Mouse (Mus musculus) forebrain, embryonic 11.5 days (tissue): Measurements from ENCODE around the gene Ptpru. TPM values are rescaled to one million over a fixed set of nuclear protein-coding genes. Genes with fewer than 3 reads are reported as not detected.

Experiments used
- ATAC-seq: fragments of 200-750 bp; cut with Nextera tagmentation; replicated peaks from 2 replicates; pipeline ENCODE4 v1.8.0; 2017; ENCODE audit warnings: moderate TSS enrichment; ENCODE audit not compliant: low FRiP score
- DNase-seq: peaks from one replicate; pipeline ENCODE4 v3.0.0-alpha.2; 2017; ENCODE audit warnings: low spot score
- H3K27ac ChIP-seq: fragments of 300-500 bp; sonication (generic); 2 replicates; pipeline ENCODE4 v1.5.1; 2014; ENCODE audit warnings: low read depth, low read length
- H3K27me3 ChIP-seq: fragments of 300-500 bp; sonication (generic); 2 replicates; pipeline ENCODE4 v1.6.1; 2014; ENCODE audit warnings: mild to moderate bottlenecking, low read length, mixed read lengths; ENCODE audit not compliant: control insufficient read depth, insufficient read depth
- H3K36me3 ChIP-seq: fragments of 300-500 bp; sonication (generic); 2 replicates; pipeline ENCODE4 v1.6.1; 2014; ENCODE audit warnings: mild to moderate bottlenecking, low read length, moderate library complexity, mixed read lengths; ENCODE audit not compliant: control insufficient read depth, insufficient read depth
- H3K4me1 ChIP-seq: fragments of 300-500 bp; sonication (generic); replicated peaks from 2 replicates; pipeline ENCODE4 v1.6.1; 2014; ENCODE audit warnings: low read length, mixed read lengths; ENCODE audit not compliant: control insufficient read depth, insufficient read depth
- H3K4me2 ChIP-seq: fragments of 300-500 bp; sonication (generic); 2 replicates; pipeline ENCODE4 v1.6.1; 2014; ENCODE audit warnings: low read depth, mild to moderate bottlenecking, low read length, moderate library complexity, mixed read lengths; ENCODE audit not compliant: severe bottlenecking
- H3K4me3 ChIP-seq: fragments of 300-500 bp; sonication (generic); 2 replicates; pipeline ENCODE4 v1.5.1; 2014; ENCODE audit warnings: low read depth, low read length
- H3K9ac ChIP-seq: fragments of 300-500 bp; sonication (generic); 2 replicates; pipeline ENCODE4 v1.6.1; 2014; ENCODE audit warnings: low read length
- H3K9me3 ChIP-seq: fragments of 300-500 bp; sonication (generic); 2 replicates; pipeline ENCODE4 v1.6.1; 2016; ENCODE audit warnings: low read length, mixed read lengths; ENCODE audit not compliant: control insufficient read depth
- WGBS: fragments of 180-500 bp; shearing (Covaris S2); extraction: QIAGEN DNeasy Blood & Tissue Kit; methylation state at CpG from one replicate; pipeline ENCODE4 v1.1.7; 2014; 5-methylcytosine and 5-hydroxymethylcytosine counted together
- polyA plus RNA-seq: library from polyadenylated mRNA; unstranded; fragments of >200 nt; fragmentation: Nextera tagmentation; extraction: Ambion mirVana; gene quantifications from 2 replicates; pipeline ENCODE4 v1.2.1, GENCODE M21; 2014

Gene Ptpru
- polyA plus RNA-seq, 1 experiment from 2014 or later, result 44.3 TPM

DNA sequence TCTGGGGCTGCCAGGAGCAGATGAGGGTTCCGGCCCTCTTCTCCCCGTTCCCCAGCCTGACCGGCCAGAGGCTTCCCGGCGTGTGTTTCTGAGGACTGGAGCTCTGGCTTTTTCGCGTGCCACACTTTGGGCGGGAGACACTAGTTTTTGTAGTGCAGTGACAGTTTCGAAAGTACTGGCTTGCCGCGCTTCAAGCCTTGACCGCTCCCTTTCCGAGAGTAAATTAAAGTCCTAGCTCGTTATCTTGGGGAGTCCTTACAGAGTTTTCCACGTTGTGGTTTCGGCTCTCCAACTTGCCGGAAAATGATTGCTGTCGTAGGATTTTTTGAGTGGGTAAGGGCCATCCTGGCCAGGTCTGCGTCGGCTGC is 36.1 kb upstream of the Ptpru start:
- no peaks in the 10 kb centered on the region for H3K27me3 ChIP-seq
- H3K9me3 ChIP-seq, result no peaks in the 10 kb centered on the region
- no peaks in the 10 kb centered on the region for H3K36me3 ChIP-seq
- DNase-seq (no peak), ATAC-seq (no peak)
- H3K27ac ChIP-seq, result peak overlapping the region; percentile 100
- peaks cover 6% of the 10 kb centered on the region; the same call in 1 of the 2 replicates for H3K4me1 ChIP-seq
- H3K4me2 ChIP-seq, result peak overlapping the region; percentile 93
- WGBS, result under 1% methylated on average over 20 of the region's 20 CpGs
- peak overlapping the region; percentile 95 for H3K4me3 ChIP-seq
- peak overlapping the region; percentile 100 for H3K9ac ChIP-seq

DNA sequence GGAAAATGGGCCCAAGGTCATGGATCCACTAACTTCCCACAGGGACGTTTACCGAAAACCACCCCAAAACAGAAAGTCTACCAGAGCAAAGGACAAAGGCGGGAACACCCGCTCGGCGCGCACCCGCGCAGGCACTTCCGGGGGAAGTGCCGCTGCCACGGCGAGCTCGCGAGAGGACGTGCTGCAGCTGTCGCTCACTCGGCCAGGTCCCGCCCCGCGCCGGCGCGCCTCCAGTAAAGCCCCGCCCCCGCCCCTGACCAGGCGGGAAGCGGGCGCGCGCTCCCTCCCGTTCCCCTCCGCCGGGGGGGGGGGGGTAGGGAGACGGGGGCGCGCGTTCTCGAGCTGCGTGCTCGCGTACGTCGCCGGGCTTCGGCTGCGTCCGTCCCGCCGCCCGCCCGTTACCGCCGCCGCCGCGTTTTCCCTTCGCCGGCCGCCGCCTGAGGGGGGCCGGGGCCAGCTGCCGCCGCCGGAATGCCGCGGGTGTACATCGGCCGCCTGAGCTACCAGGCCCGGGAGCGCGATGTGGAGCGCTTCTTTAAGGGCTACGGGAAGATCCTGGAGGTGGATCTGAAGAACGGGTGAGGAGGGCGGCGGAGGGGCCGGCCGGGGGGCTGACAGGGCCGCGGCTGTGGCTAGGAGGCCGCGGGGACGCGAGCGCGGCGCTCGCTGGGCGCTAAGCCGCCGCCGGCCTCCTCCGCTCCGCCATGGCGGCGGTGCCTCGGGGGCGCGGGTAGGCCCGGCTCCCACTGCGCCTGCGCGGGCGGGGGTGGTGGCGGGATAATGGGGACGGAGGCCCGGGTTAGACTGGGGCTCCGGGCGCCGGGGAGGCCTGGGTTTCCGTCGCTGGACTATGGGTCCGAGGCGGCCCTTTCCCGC is 35.4 kb upstream of the Ptpru start, which contains the start of gene Srsf4:
TSS of gene Srsf4 (plus strand) at position 325 of the 876 bp plus-strand sequence.
- WGBS, result under 1% methylated on average over 97 of the region's 116 CpGs
- peak within 1 kb of the TSS; percentile 95 for H3K4me3 ChIP-seq
- peaks cover 6% of the 10 kb centered on the region; the same call in 1 of the 2 replicates for H3K4me1 ChIP-seq
- DNase-seq, result peak; percentile 100
- peak within 1 kb of the TSS; percentile 93 for H3K4me2 ChIP-seq
- peak within 1 kb of the TSS; percentile 100 for H3K9ac ChIP-seq
- H3K9me3 ChIP-seq, result no peaks in the 10 kb centered on the region
- peak within 1 kb of the TSS; percentile 100 for H3K27ac ChIP-seq
- H3K36me3 ChIP-seq, result no peaks in the 10 kb centered on the region
- peak; percentile 93 for ATAC-seq
- H3K27me3 ChIP-seq, result no peaks in the 10 kb centered on the region

DNA sequence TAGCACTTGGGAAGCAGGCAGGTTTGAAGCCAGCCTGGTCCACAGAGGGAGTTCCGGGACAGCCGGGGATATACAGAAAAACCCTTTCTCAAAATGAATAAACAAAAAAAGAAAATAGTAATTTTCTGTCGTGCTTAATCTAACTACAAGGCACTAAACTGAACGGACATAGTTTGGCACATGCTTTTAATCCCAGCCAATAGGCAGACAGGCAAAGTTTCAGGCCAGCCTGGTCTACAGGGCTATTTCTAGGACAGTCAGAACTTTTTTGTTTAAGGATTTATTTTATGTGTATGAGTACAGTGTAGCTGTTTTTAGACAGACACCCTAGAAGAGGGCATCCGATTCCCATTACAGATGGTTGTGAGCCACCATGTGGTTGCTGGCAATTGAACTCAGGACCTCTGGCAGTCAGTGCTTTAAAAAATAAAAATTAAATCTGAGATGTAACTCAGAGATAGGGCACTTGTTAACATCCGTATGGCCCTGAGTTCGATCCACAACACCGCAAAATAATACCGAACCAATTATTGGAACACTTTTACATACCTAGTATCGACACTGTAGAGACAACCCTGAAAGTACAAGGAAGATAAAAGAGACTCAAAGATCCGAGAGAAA is 34.7 kb upstream of the Ptpru start:
- WGBS, result 12% methylated on average over 11 of the region's 11 CpGs
- no peaks in the 10 kb centered on the region for H3K36me3 ChIP-seq
- no peak for DNase-seq

DNA sequence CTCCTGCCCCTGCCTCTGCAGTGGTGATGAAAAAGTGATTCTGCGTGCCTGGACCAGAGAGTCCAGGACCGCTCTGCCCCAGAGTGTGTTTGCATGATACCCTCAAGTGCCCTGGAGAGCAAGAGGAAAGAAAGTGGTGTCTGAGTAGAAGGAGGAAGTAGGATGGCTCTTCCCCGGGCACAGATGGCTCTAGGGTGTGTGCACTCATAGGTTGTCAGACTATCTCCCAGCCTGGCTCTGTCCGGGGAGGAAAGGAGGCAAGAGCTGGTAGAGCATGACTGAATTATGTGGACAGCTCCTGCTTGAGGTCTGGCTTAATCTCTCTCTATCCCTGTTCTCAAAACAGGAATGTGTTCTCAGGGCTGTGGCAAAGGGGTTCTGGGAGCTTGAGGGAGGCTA is 23.3 kb upstream of the Ptpru start:
- ATAC-seq (no peak), DNase-seq (no peak)
- 86% methylated on average over 4 of the region's 4 CpGs for WGBS
- H3K9me3 ChIP-seq, result no peaks in the 10 kb centered on the region
- H3K9ac ChIP-seq, result no peak overlapping the region
- H3K4me3 ChIP-seq, result no peak overlapping the region
- H3K4me1 ChIP-seq, result no peaks in the 10 kb centered on the region
- no peak overlapping the region for H3K27ac ChIP-seq
- H3K4me2 ChIP-seq, result no peak overlapping the region
- H3K27me3 ChIP-seq, result no peaks in the 10 kb centered on the region
- no peaks in the 10 kb centered on the region; the same call in 1 of the 2 replicates for H3K36me3 ChIP-seq

More for the DNA sequence above, 34.7 kb upstream of the Ptpru start:
- peaks cover 6% of the 10 kb centered on the region; the same call in 1 of the 2 replicates for H3K4me1 ChIP-seq
- H3K9ac ChIP-seq, result peak overlapping the region; percentile 70
- ATAC-seq, result peak; percentile 56
- H3K4me3 ChIP-seq, result peak overlapping the region; percentile 95
- H3K9me3 ChIP-seq, result no peaks in the 10 kb centered on the region
- peak overlapping the region; percentile 100 for H3K27ac ChIP-seq
- H3K4me2 ChIP-seq, result peak overlapping the region; percentile 67
- no peaks in the 10 kb centered on the region for H3K27me3 ChIP-seq

DNA sequence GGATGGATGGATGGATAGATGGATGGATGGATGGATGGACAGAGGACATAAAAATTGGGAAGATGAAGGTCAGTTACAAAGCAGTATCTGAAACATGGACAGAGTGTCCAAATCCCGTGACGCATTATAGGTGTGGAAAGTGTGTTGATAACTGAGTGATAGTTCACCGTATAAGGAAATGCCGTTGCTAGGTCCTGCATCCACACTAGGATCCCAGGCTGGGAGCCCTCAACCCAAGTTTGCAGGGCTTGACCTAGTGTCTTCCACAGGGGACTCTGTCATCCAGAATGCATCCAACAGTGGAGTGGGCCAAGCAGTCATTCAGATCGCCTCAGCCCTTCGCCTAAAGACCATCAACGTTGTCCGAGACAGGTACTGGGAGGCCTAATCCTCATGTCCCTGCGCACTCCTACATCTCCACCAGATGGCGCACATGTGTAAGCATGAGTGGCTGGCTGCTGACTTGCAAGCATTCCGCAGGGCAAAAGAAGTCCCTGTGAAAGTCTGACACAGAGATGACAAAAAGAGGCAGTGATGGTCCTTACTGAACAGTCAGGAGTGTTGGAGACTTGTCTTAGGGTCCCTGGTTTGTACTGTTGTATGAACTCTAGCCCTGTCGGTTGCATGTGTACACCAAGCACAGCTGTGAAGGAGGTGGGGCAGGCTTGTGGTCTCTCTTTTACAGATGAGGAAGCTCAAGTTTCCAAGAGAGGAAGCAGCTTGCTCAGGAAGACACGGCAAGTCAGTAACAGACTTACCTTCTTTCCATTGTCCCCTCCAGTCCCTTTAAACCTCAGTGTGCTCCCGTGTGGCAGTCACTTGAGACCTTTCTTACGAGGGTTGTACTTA is 22.6 kb upstream of the Ptpru start:
- ATAC-seq (no peak), DNase-seq (peak; percentile 86)
- no peak overlapping the region for H3K4me2 ChIP-seq
- no peaks in the 10 kb centered on the region for H3K27me3 ChIP-seq
- no peaks in the 10 kb centered on the region for H3K9me3 ChIP-seq
- H3K27ac ChIP-seq, result no peak overlapping the region
- no peaks in the 10 kb centered on the region for H3K4me1 ChIP-seq
- 52% methylated on average over 15 of the region's 15 CpGs for WGBS
- no peak overlapping the region for H3K9ac ChIP-seq
- no peak overlapping the region for H3K4me3 ChIP-seq
- no peaks in the 10 kb centered on the region; the same call in 1 of the 2 replicates for H3K36me3 ChIP-seq

DNA sequence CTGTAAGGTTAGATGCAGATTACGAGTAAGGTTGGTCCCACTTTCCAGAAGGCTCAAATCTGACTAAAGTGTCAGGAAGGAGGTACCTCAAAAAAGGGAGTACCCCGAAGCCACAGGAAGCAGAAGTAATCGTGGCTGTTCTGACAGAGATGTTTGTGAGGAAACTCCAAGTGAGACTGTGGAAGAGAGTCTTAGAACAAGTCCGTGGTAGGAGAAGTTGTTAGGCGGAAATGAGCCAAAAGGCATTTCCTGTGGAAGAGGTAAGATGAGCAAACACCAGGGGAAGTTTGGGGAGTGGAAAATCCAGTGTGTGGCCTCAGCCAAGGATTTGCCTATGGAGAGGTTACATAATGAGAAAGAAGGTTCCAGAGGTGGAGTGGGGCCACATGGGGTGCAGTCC is 16.9 kb upstream of the Ptpru start:
- ATAC-seq (no peak), DNase-seq (no peak)
- H3K9ac ChIP-seq, result no peak overlapping the region
- 79% methylated on average over 5 of the region's 5 CpGs for WGBS
- no peak overlapping the region for H3K27ac ChIP-seq
- H3K4me3 ChIP-seq, result no peak overlapping the region
- H3K9me3 ChIP-seq, result no peaks in the 10 kb centered on the region
- H3K4me2 ChIP-seq, result no peak overlapping the region
- H3K36me3 ChIP-seq, result no peaks in the 10 kb centered on the region; the same call in 1 of the 2 replicates
- no peaks in the 10 kb centered on the region for H3K27me3 ChIP-seq
- peaks cover 2% of the 10 kb centered on the region; the same call in 1 of the 2 replicates for H3K4me1 ChIP-seq

DNA sequence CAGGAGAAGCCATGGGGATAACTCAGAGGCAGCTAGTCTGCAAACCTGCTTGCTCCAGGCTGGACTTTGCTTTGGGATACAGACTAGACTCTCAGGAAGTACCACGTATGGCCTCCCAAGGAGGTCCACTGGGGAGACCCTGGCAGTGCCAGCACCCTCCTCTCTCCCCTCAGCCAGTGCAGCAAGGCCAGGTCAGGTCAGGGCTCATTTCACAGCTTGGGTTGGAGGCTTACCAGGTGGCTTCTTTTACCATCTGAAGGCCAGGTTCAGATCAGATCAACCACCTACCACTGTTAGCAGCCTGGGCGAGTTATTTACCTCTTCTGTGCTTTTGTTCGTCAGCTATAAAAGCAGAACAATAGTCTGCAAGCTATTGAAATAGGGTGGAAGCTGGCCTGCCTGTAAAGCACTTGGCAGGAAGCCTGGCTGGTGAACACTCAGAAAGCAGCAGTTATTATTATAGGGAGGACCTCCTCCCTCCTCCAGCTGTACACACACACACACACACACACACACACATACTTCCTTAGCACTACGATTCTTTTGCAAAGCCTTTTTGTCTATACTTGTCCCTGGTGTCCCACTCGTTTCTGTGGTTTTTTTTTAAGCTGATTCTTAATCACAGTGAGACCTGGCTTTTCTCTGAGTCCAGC is 12.0 kb upstream of the Ptpru start:
- H3K27ac ChIP-seq, result no peak overlapping the region
- ATAC-seq, result no peak
- H3K9ac ChIP-seq, result no peak overlapping the region
- H3K36me3 ChIP-seq, result no peaks in the 10 kb centered on the region
- no peak overlapping the region for H3K4me2 ChIP-seq
- 39% methylated on average over 5 of the region's 5 CpGs for WGBS
- H3K27me3 ChIP-seq, result no peaks in the 10 kb centered on the region
- peaks cover 3% of the 10 kb centered on the region; the same call in 1 of the 2 replicates for H3K4me1 ChIP-seq
- H3K9me3 ChIP-seq, result no peaks in the 10 kb centered on the region
- DNase-seq, result no peak
- H3K4me3 ChIP-seq, result no peak overlapping the region

DNA sequence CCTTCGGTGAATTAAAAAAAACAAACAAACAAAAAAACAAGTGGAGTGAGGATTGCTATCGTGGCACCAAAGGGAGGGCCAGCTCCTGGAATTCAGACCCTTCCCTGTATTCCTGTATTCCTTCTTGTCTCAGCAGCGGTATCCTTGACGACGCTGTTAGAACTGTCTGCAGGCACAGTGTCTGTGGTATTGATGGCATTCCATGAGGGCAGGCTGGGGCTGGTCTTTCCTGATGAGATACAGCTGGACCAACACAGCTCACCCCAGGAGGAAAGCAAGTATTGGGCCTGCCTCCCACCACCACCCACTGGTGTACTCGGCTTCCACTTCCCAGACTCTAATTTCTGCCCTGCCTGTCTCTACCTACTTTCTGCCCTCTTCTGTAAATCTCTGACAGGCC is 10.0 kb upstream of the Ptpru start:
- Histone ChIP-seq H3K4me3 (no peak overlapping the region), H3K4me1 (peaks cover 8% of the 10 kb centered on the region; the same call in 1 of the 2 replicates), H3K27ac (no peak overlapping the region; the same call in 1 of the 2 replicates), H3K4me2 (no peak overlapping the region), H3K27me3 (no peaks in the 10 kb centered on the region), H3K36me3 (no peaks in the 10 kb centered on the region), H3K9me3 (no peaks in the 10 kb centered on the region), H3K9ac (no peak overlapping the region)
- ATAC-seq (no peak), DNase-seq (no peak)
- WGBS, result 81% methylated on average over 6 of the region's 6 CpGs
